Mouse (Mus musculus) thymus, postnatal 36 days (tissue): Measurements from ENCODE around the gene Tmem79.
"Not testable (repeated sequence)": the region's sequence is repeated elsewhere in the genome, so short reads cannot be mapped to it uniquely, and the experiment has no call there.

Experiments
- DNase-seq, 2 experiments: peaks; one replicate each; pipeline ENCODE4 v3.0.0; 2022; ENCODE audit warnings: mixed read lengths in 2 of 2

Tmem79 gene

DNA sequence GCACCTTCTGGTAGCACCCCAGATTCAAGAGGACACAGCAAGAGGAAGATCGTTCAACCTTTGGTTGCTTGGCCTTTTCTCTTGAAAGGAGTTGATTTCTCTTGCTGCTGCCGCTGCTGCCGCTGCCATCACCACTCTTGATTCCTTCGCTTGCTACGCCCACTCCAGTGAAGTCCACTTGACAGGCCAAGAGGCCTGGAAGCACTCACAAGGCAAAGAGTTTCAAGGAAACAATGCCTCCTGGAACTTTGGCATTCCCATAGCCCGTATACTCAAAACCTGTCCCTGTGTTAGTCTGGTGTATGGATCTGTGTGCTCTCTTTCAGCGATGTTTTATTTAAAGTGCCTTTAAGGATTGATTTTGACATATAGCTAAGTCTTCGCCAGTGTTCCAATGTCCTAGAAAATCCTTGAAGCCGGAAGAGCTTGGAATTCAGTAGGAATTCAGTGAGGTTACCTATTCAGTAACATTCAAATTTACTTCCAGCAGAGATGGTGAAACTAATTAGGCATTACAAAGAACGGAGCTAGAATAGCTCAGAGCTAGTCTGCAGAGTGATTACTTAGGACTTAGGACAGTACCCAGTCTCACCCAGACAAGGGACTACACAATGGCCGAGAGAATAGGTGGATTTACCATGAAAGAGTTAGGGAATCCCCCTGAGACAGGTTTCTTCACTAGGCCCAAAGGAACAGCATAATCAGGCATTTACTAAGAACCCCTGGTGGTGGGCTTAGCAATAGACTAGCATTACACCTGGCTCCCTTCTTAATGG lies 54.6 kb downstream of the Tmem79 start:
- not testable (repeated sequence) for DNase-seq

DNA sequence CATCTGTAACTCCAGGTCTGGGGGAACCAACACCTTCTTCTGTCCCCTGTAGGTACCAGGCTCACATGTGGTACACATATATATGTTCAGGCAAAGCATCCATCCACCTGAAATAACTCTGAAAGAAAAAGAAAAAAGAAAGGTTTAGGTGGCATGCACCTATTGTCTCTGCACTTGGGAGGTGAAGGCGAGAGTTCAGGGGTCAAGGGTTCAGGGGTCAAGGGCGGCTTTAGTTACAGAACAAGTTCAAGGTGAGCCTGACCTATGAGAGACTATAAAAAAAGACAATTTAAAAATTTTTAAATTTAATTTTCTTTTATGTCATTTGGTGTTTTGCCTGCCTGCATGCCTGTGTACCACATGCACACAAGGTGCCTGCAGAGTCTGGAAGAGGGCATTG lies 55.9 kb downstream of the Tmem79 start:
- DNase-seq, result no peak
